Mouse (Mus musculus) limb, embryonic 14.5 days (tissue): ENCODE measurements around the gene Rnd1. TPM values are rescaled to one million over a fixed set of nuclear protein-coding genes. Genes with fewer than 3 reads are reported as not detected.

Experiments
- ATAC-seq: fragments of 200-750 bp; cut with Nextera tagmentation; 2 replicates; pipeline ENCODE4 v1.8.0; 2017; ENCODE audit warnings: low read depth, moderate number of reproducible peaks, moderate TSS enrichment; ENCODE audit not compliant: low FRiP score
- DNase-seq: peaks from one replicate; pipeline ENCODE4 v3.0.0-alpha.2; 2015; ENCODE audit warnings: low spot score
- H3K27ac ChIP-seq: fragments of 300-500 bp; sonication (generic); replicated peaks from 2 replicates; pipeline ENCODE4 v1.5.1; 2014; ENCODE audit warnings: low read depth, mild to moderate bottlenecking, low read length, moderate library complexity, mixed read lengths
- H3K27me3 ChIP-seq: fragments of 300-500 bp; sonication (generic); 2 replicates; pipeline ENCODE4 v1.6.1; 2014; ENCODE audit warnings: low read length, mixed read lengths; ENCODE audit not compliant: control insufficient read depth, insufficient read depth
- H3K36me3 ChIP-seq: fragments of 300-500 bp; sonication (generic); 2 replicates; pipeline ENCODE4 v1.6.1; 2014; ENCODE audit warnings: mild to moderate bottlenecking, low read length, moderate library complexity, mixed read lengths; ENCODE audit not compliant: control insufficient read depth, insufficient read depth
- H3K4me1 ChIP-seq: fragments of 300-500 bp; sonication (generic); 2 replicates; pipeline ENCODE4 v1.6.1; 2014; ENCODE audit warnings: antibody characterized with exemption, low read length, mixed read lengths; ENCODE audit not compliant: control insufficient read depth, insufficient read depth
- H3K4me2 ChIP-seq: fragments of 300-500 bp; sonication (generic); replicated peaks from 2 replicates; pipeline ENCODE4 v1.6.1; 2014; ENCODE audit warnings: low read depth, mild to moderate bottlenecking, low read length, moderate library complexity; ENCODE audit not compliant: severe bottlenecking
- H3K4me3 ChIP-seq: fragments of 300-500 bp; sonication (generic); replicated peaks from 2 replicates; pipeline ENCODE4 v1.5.1; 2014; ENCODE audit warnings: low read length
- H3K9ac ChIP-seq: fragments of 300-500 bp; sonication (generic); 2 replicates; pipeline ENCODE4 v1.6.1; 2014; ENCODE audit warnings: mild to moderate bottlenecking, low read depth, low read length, moderate library complexity; ENCODE audit not compliant: severe bottlenecking
- H3K9me3 ChIP-seq: fragments of 300-500 bp; sonication (generic); 2 replicates; pipeline ENCODE4 v1.6.1; 2016; ENCODE audit warnings: low read length; ENCODE audit not compliant: control insufficient read depth
- POLR2A ChIP-seq: fragments of 200-500 bp; IDR thresholded peaks from 2 replicates; pipeline ENCODE4 v1.8.0; 2012; ENCODE audit warnings: inconsistent platforms, mild to moderate bottlenecking, moderate library complexity, borderline replicate concordance; ENCODE audit not compliant: insufficient read depth, insufficient read length; ENCODE audit errors: extremely low read depth
- WGBS: fragments of 180-500 bp; shearing (Covaris S2); extraction: QIAGEN DNeasy Blood & Tissue Kit; methylation state at CpG from one replicate; pipeline ENCODE4 v1.1.7; 2014; 5-methylcytosine and 5-hydroxymethylcytosine counted together
- polyA plus RNA-seq, 2 experiments: library from polyadenylated mRNA; depleted of rRNA in 1 of 2; stranded (reverse) in 1 of 2; unstranded in 1 of 2; fragments of >200 nt; fragmentation: Nextera tagmentation in 1 of 2; extraction: Ambion mirVana in 1 of 2; gene quantifications; 2 replicates each; pipeline versions ENCODE4 v1.2.1 to v1.2.3; 2012 to 2014

The Rnd1 gene
- polyA plus RNA-seq, 2 experiments: 0.45 to 1.5 TPM

GRCm38 (mm10) chr15:98636517-98636916 lies 40.7 kb downstream of the Rnd1 start:
- Histone ChIP-seq H3K27ac (no peak overlapping the region), H3K4me3 (0 out of 2 replicates have a peak overlapping the region, but pooled peaks have one; percentile 8), H3K9ac (no peak overlapping the region), H3K27me3 (no peaks in the 10 kb centered on the region; the same call in none of the 2 replicates), H3K4me2 (peak overlapping the region; percentile 99; the same call in 1 of the 2 replicates), H3K9me3 (no peaks in the 10 kb centered on the region), H3K4me1 (peaks cover 23% of the 10 kb centered on the region), H3K36me3 (peaks cover 25% of the 10 kb centered on the region)
- TF ChIP-seq POLR2A: no peak
- DNase-seq (no peak), ATAC-seq (no peak)
- WGBS: 37% methylated on average over 5 of the region's 5 CpGs

GRCm38 (mm10) chr15:98635291-98635841 lies 41.9 kb downstream of the Rnd1 start:
- Histone ChIP-seq H3K4me3 (peak overlapping the region; percentile 84), H3K4me2 (peak overlapping the region; percentile 99), H3K9me3 (no peaks in the 10 kb centered on the region), H3K4me1 (peaks cover 31% of the 10 kb centered on the region), H3K27me3 (no peaks in the 10 kb centered on the region; the same call in none of the 2 replicates), H3K27ac (no peak overlapping the region), H3K36me3 (peaks cover 13% of the 10 kb centered on the region), H3K9ac (peak overlapping the region; percentile 77)
- ATAC-seq: no peak
- no peak for TF ChIP-seq POLR2A
- 2% methylated on average over 21 of the region's 21 CpGs for WGBS
- peak; percentile 29 for DNase-seq

GRCm38 (mm10) chr15:98634541-98635081 lies 42.6 kb downstream of the Rnd1 start:
- Histone ChIP-seq H3K4me3 (peak overlapping the region; percentile 84), H3K4me2 (peak overlapping the region; percentile 99), H3K9me3 (no peaks in the 10 kb centered on the region), H3K9ac (peak overlapping the region; percentile 77), H3K27me3 (no peaks in the 10 kb centered on the region; the same call in none of the 2 replicates), H3K4me1 (peaks cover 31% of the 10 kb centered on the region), H3K36me3 (0 out of 2 replicates have a peak, but pooled peaks cover 6% of the 10 kb centered on the region), H3K27ac (peak overlapping the region; percentile 58)
- 4% methylated on average over 30 of the region's 65 CpGs for WGBS
- TF ChIP-seq POLR2A: 0 out of 2 replicates have a peak, but pooled peaks have one; percentile 50
- DNase-seq: peak; percentile 64
- ATAC-seq: peak; percentile 74

- H3K36me3 ChIP-seq: 0 out of 2 replicates have a peak, but pooled peaks cover 2% of the 10 kb centered on the region
- peaks cover 32% of the 10 kb centered on the region for H3K4me1 ChIP-seq
- H3K27me3 ChIP-seq: no peaks in the 10 kb centered on the region; the same call in none of the 2 replicates
- H3K9me3 ChIP-seq: no peaks in the 10 kb centered on the region
- H3K27ac ChIP-seq: peak overlapping the region; percentile 58; the same call in 1 of the 2 replicates
- 1% methylated on average over 23 of the region's 25 CpGs for WGBS
- TF ChIP-seq POLR2A: no peak
- H3K4me3 ChIP-seq: peak overlapping the region; percentile 84
- H3K9ac ChIP-seq: peak overlapping the region; percentile 77
- ATAC-seq (no peak), DNase-seq (no peak)
- peak overlapping the region; percentile 99 for H3K4me2 ChIP-seq
These were observed 43.3 kb downstream of the Rnd1 start for GRCm38 (mm10) chr15:98633822-98634470.

GRCm38 (mm10) chr15:98632921-98633320 lies 44.3 kb downstream of the Rnd1 start:
- 8% methylated on average over 4 of the region's 4 CpGs for WGBS
- no peak for TF ChIP-seq POLR2A
- peaks cover 41% of the 10 kb centered on the region for H3K4me1 ChIP-seq
- H3K9ac ChIP-seq: peak overlapping the region; percentile 6; the same call in 1 of the 2 replicates
- no peaks in the 10 kb centered on the region for H3K9me3 ChIP-seq
- peak overlapping the region; percentile 99 for H3K4me2 ChIP-seq
- no peak overlapping the region for H3K27ac ChIP-seq
- H3K4me3 ChIP-seq: peak overlapping the region; percentile 84
- H3K27me3 ChIP-seq: peaks cover 4% of the 10 kb centered on the region
- no peak for DNase-seq
- 0 out of 2 replicates have a peak, but pooled peaks cover 2% of the 10 kb centered on the region for H3K36me3 ChIP-seq
- ATAC-seq: no peak
